Mouse (Mus musculus) lung, postnatal 0 days (tissue): ENCODE measurements at regions not wholly inside any gene's neighbourhood (a gene's known extent, or its start where the extent isn't known, plus 50 kb on each side); places are given as distances from the start of the nearest gene placed in this dataset.

ENCODE experiments used
- ATAC-seq: fragments of 200-750 bp; cut with Nextera tagmentation; 2 replicates; pipeline ENCODE4 v1.8.0; 2017; ENCODE audit warnings: moderate library complexity
- DNase-seq: peaks from one replicate; pipeline ENCODE4 v3.0.0-alpha.2; 2016; ENCODE audit warnings: low spot score
- H3K27ac ChIP-seq: fragments of 300-500 bp; sonication (generic); 2 replicates; pipeline ENCODE4 v1.5.1; 2014; ENCODE audit warnings: antibody characterized with exemption, mild to moderate bottlenecking, low read length, mixed read lengths
- H3K27me3 ChIP-seq: fragments of 300-500 bp; sonication (generic); replicated peaks from 2 replicates; pipeline ENCODE4 v1.6.1; 2014; ENCODE audit warnings: low read length, mixed read lengths; ENCODE audit not compliant: insufficient read depth
- H3K36me3 ChIP-seq: fragments of 300-500 bp; sonication (generic); 2 replicates; pipeline ENCODE4 v1.6.1; 2014; ENCODE audit warnings: low read length, mixed read lengths; ENCODE audit not compliant: insufficient read depth
- H3K4me1 ChIP-seq: fragments of 300-500 bp; sonication (generic); 2 replicates; pipeline ENCODE4 v1.6.1; 2014; ENCODE audit warnings: antibody characterized with exemption, low read depth, low read length, mixed read lengths; ENCODE audit not compliant: insufficient read depth
- H3K4me2 ChIP-seq: fragments of 300-500 bp; sonication (generic); replicated peaks from 2 replicates; pipeline ENCODE4 v1.6.1; 2014; ENCODE audit warnings: low read depth, mild to moderate bottlenecking, low read length, moderate library complexity, mixed read lengths
- H3K4me3 ChIP-seq: fragments of 300-500 bp; sonication (generic); 2 replicates; pipeline ENCODE4 v1.5.1; 2014; ENCODE audit warnings: low read depth, low read length
- H3K9ac ChIP-seq: fragments of 300-500 bp; sonication (generic); replicated peaks from 2 replicates; pipeline ENCODE4 v1.6.1; 2014; ENCODE audit warnings: low read depth, mild to moderate bottlenecking
- H3K9me3 ChIP-seq: fragments of 300-500 bp; sonication (generic); 2 replicates; pipeline ENCODE4 v1.6.1; 2016; ENCODE audit warnings: low read length, mixed read lengths
- CTCF ChIP-seq: IDR thresholded peaks from 2 replicates; pipeline ENCODE4 v1.5.1; 2016; ENCODE audit warnings: antibody characterized with exemption, mild to moderate bottlenecking
- EP300 ChIP-seq: IDR thresholded peaks from 2 replicates; pipeline ENCODE4 v1.6.1; 2016; ENCODE audit warnings: antibody characterized with exemption, mild to moderate bottlenecking, control low read depth
- WGBS: fragments of 180-500 bp; shearing (Covaris S2); extraction: QIAGEN DNeasy Blood & Tissue Kit; methylation state at CpG from one replicate; pipeline ENCODE4 v1.1.7; 2014; 5-methylcytosine and 5-hydroxymethylcytosine counted together

DNA sequence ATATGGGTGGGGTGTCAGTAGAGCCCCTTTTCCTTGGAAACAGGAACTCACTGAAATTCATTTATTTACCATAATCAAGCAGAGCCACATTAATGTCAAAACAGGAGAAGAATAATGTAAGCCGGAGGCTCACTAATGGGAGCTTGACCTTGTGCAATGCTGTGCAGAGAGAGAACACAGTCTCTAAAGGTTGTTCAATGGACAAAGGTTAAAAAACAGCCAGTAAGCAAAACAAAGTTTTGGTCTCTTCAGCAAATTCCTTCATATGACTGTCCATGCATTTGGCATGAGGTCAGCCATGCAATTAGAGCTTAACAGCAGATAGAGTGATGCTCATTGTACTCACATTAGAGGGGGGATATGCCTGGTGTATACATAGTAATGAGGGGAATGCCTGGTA, 113.1 kb downstream of the Tsen15 start:
- DNase-seq: peak; percentile 54
- WGBS: 38% methylated on average over 1 of the region's 1 CpGs
- Histone ChIP-seq H3K27me3 (no peaks in the 10 kb centered on the region), H3K36me3 (no peaks in the 10 kb centered on the region), H3K4me2 (no peak overlapping the region), H3K9me3 (no peaks in the 10 kb centered on the region), H3K4me3 (no peak overlapping the region), H3K27ac (no peak overlapping the region), H3K9ac (no peak overlapping the region), H3K4me1 (no peaks in the 10 kb centered on the region)
- no peak for TF ChIP-seq EP300
- no peak for TF ChIP-seq CTCF
- no peak for ATAC-seq

DNA sequence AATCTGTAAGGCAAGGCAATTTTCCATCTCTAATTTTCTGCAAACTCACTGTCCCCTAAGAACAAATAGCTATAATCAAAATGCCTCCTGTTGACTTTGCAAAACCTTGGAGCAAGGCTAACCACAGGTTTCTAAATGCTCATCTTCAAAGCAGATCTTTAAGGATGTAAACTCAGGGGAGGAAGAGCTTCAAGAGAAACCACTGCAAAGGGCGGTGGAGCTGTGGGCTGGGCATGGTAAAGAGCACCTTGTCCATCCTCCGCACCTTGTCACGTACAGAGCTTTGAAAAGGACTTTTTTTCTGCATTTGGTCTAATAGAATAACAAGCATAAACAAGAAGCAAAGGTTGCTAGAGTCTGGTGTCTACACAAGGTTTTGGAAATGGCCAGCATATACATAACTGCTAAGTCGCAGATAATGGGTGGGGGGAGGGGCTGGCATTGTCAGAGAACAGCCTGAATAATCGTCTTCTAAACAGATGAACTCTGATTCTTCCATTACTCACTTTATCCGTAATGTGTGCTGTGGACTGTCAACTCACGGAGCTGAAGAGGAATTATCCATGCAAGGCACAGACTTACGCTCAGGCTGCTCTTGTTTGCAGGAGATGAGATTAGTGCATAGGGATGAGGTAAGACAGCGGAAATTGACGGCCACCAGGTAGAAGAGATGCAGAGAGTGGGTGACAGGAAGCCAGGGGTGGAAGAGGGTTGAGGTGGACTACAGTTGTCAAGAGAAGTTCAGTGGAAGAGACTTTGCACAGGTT, 116.4 kb downstream of the Tsen15 start:
- no peaks in the 10 kb centered on the region for H3K27me3 ChIP-seq
- H3K9me3 ChIP-seq: no peaks in the 10 kb centered on the region
- H3K4me2 ChIP-seq: no peak overlapping the region
- 54% methylated on average over 10 of the region's 10 CpGs for WGBS
- no peak overlapping the region for H3K9ac ChIP-seq
- H3K27ac ChIP-seq: no peak overlapping the region
- no peak for ATAC-seq
- no peak for DNase-seq
- no peak overlapping the region for H3K4me3 ChIP-seq
- H3K36me3 ChIP-seq: no peaks in the 10 kb centered on the region
- H3K4me1 ChIP-seq: no peaks in the 10 kb centered on the region
- TF ChIP-seq EP300 (no peak), CTCF (no peak)

DNA sequence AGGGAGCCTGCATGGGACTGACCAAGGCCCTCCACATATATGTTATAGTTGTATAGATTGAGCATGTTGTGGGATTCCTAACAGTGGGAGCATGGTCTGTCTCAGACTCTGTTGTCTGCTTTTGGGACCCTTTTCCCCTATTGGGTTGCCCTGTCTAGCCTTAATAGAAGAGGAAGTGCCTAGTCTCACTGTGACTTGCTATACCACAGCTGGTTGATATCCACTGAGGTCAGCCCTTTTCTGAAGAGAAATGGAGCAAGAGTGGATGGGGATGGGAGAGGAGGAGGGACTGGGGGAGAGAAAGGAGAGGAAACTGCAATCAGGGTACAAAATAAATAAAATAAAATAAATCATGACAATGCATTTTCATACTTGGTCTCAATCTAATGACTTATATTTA, 120.1 kb downstream of the Tsen15 start:
- ATAC-seq (no peak), DNase-seq (no peak)
- no peaks in the 10 kb centered on the region for H3K27me3 ChIP-seq
- H3K27ac ChIP-seq: no peak overlapping the region
- no peak overlapping the region for H3K4me3 ChIP-seq
- no peak for TF ChIP-seq EP300
- TF ChIP-seq CTCF: no peak
- H3K4me1 ChIP-seq: no peaks in the 10 kb centered on the region
- no peaks in the 10 kb centered on the region for H3K36me3 ChIP-seq
- H3K9me3 ChIP-seq: no peaks in the 10 kb centered on the region
- no peak overlapping the region for H3K9ac ChIP-seq
- H3K4me2 ChIP-seq: no peak overlapping the region

DNA sequence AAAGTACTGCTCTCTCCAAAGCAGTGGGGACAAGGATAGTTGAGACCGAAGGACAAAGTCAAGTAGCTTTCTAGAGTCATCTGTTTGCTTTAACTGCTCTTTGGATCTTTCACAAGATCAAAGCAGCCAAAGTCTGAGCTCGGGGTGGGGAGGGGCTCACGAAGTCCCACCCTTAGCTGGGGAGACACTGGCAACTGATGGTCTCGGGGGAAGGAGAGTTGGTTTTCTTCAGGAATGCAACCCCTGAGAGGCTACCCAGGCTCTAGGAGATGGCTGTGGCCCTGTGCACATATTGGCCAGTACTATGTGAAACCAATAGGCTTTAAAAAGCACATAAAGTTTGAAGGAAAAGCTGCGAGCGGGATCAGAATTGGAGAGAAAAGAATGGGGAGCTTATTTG, 121.5 kb downstream of the Tsen15 start:
- Histone ChIP-seq H3K4me2 (no peak overlapping the region), H3K27me3 (no peaks in the 10 kb centered on the region), H3K4me3 (no peak overlapping the region), H3K27ac (no peak overlapping the region), H3K9ac (no peak overlapping the region), H3K36me3 (no peaks in the 10 kb centered on the region), H3K9me3 (no peaks in the 10 kb centered on the region), H3K4me1 (no peaks in the 10 kb centered on the region)
- no peak for DNase-seq
- 76% methylated on average over 6 of the region's 6 CpGs for WGBS
- TF ChIP-seq CTCF (no peak), EP300 (no peak)
- no peak for ATAC-seq

DNA sequence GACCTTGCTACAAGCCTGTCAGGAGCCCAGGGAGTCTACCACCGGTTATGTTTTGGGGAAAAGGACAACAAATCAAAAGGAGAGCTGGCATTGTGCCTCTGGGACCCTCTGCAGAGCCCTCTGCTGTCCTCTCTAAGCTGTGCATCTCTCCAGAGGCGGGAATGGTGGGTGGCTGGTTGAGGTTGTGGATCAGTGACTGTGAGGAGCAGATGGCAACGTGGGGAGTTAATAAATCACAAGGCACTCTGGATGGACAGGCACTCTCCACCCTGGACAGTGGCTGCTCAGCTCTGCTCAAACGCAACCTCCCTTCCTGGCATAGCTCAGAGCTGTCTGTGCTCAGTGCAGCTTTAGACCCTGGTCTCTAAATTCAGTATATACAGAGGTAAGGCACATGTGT, 125.0 kb downstream of the Tsen15 start:
- no peak overlapping the region for H3K27ac ChIP-seq
- WGBS: 45% methylated on average over 4 of the region's 4 CpGs
- H3K4me2 ChIP-seq: no peak overlapping the region
- peak; percentile 31 for TF ChIP-seq CTCF
- no peak for TF ChIP-seq EP300
- ATAC-seq: no peak
- no peak overlapping the region for H3K4me3 ChIP-seq
- H3K36me3 ChIP-seq: no peaks in the 10 kb centered on the region
- no peak overlapping the region for H3K9ac ChIP-seq
- no peaks in the 10 kb centered on the region for H3K9me3 ChIP-seq
- no peaks in the 10 kb centered on the region for H3K27me3 ChIP-seq
- DNase-seq: no peak
- no peaks in the 10 kb centered on the region for H3K4me1 ChIP-seq

DNA sequence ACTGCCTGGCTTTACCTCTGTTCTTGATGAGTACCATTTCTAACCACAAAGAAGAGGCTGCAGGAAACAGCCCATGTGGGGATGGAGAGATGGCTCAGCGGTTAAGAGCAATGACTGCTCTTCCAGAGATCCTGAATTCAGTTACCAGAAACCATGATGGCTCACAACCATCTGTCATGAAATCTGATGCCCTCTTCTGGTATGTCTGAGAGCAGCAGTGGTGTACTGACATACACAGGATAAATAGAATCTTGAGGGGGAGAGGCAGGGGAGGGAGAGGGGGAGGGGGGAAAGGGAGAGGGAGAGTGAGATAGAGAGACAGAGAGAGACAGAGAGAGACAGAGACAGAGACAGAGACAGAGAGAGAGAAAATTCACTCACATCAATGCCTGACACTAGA, 125.5 kb downstream of the Tsen15 start:
- Histone ChIP-seq H3K4me1 (no peaks in the 10 kb centered on the region), H3K36me3 (no peaks in the 10 kb centered on the region), H3K27ac (no peak overlapping the region), H3K4me2 (no peak overlapping the region), H3K9ac (no peak overlapping the region), H3K27me3 (no peaks in the 10 kb centered on the region), H3K9me3 (no peaks in the 10 kb centered on the region), H3K4me3 (no peak overlapping the region)
- DNase-seq: no peak
- 97% methylated on average over 1 of the region's 1 CpGs for WGBS
- no peak for ATAC-seq
- TF ChIP-seq EP300: no peak
- TF ChIP-seq CTCF: peak; percentile 27; the same call in 1 of the 2 replicates

DNA sequence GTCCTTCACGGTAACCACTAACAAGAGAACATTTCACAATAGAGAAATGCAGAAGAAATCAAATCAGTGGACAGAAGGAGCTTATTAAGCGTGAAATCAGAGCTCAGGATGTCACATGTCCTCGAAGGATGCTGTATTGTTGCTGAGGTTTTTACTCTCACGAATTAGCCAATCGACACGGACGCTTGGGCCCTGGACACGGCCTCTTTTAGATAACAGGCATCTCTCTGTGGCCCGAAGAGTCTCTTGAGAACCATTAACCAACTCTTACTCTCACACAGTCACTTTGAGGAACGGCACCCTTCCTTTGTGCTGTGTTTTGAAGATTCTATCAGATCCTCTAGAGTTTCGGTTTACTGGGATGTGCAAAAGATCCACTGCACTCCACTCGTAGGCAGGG, 128.2 kb downstream of the Tsen15 start:
- ATAC-seq (no peak), DNase-seq (no peak)
- no peaks in the 10 kb centered on the region for H3K36me3 ChIP-seq
- H3K4me3 ChIP-seq: no peak overlapping the region
- no peak overlapping the region for H3K9ac ChIP-seq
- H3K4me1 ChIP-seq: no peaks in the 10 kb centered on the region
- WGBS: 47% methylated on average over 12 of the region's 12 CpGs
- no peaks in the 10 kb centered on the region for H3K27me3 ChIP-seq
- H3K9me3 ChIP-seq: no peaks in the 10 kb centered on the region
- TF ChIP-seq CTCF (no peak), EP300 (no peak)
- no peak overlapping the region for H3K27ac ChIP-seq
- H3K4me2 ChIP-seq: no peak overlapping the region
